Mouse (Mus musculus): ENCODE measurements around the gene Gm27029. TPM values are rescaled to one million over a fixed set of nuclear protein-coding genes. Genes with fewer than 3 reads are reported as not detected.

The Gm27029 gene
- total RNA-seq, 4 experiments from 2014 or later = 6.0 to 9.6 (median 6.5) TPM

Small RNAs within 50 kb of the gene (microRNA-seq; reads per million reads assigned to microRNA genes)
- gene Mir6929 = 0.64 to 0.76 reads per million in 2 experiments

Other genes with a start within 250 kb of the Gm27029 start
- gene Ccr10, start 249.4 kb downstream of the Gm27029 start, total RNA-seq (2022) = under 1 TPM; 0.31 to 0.50 (median 0.35) TPM
- 10 to 100 TPM; 63.5 to 88.1 (median 77.5) TPM for gene Ezh1, start 198.3 kb downstream of the Gm27029 start, total RNA-seq (2022)
- gene Ramp2, start 178.8 kb downstream of the Gm27029 start, total RNA-seq (2022) = 10 to 100 TPM; 54.2 to 66.0 (median 64.6) TPM
- gene Vps25, start 171.1 kb downstream of the Gm27029 start, total RNA-seq (2022) = 10 to 100 TPM; 59.1 to 76.6 (median 65.5) TPM
- gene Wnk4, start 164.2 kb downstream of the Gm27029 start, total RNA-seq (2022) = 10 to 100 TPM in 3 of 4 experiments, 1 to 10 TPM in 1; 9.0 to 11.6 (median 10.9) TPM
- 1 to 10 TPM in 1 of 4 experiments, under 1 TPM in 3; 0.16 to 1.4 (median 0.52) TPM for gene Cntd1, start 145.8 kb downstream of the Gm27029 start, total RNA-seq (2022)
- gene Coa3, start 145.7 kb downstream of the Gm27029 start, total RNA-seq (2022) = 10 to 100 TPM; 90.3 to 98.9 (median 91.4) TPM
- 100 to 1,000 TPM; 167 to 224 (median 191) TPM for gene Becn1, start 122.5 kb downstream of the Gm27029 start, total RNA-seq (2022)
- 100 to 1,000 TPM; 110 to 129 (median 117) TPM for gene Psme3, start 108.6 kb downstream of the Gm27029 start, total RNA-seq (2022)
- gene Aoc2, start 99.7 kb downstream of the Gm27029 start, total RNA-seq (2022) = 1 to 10 TPM; 5.1 to 9.9 (median 7.4) TPM
- gene Aoc3, start 94.2 kb downstream of the Gm27029 start, total RNA-seq (2022) = 1 to 10 TPM in 1 of 4 experiments, under 1 TPM in 3; 0.57 to 1.1 (median 0.78) TPM
- gene G6pc, start 57.2 kb downstream of the Gm27029 start, total RNA-seq (2022) = not detected
- 10 to 100 TPM; 47.6 to 54.3 (median 48.9) TPM for gene Aarsd1, start 7.2 kb downstream of the Gm27029 start, total RNA-seq (2022)
- gene Rundc1, start 289 bp upstream of the Gm27029 start, total RNA-seq (2022) = 10 to 100 TPM; 27.8 to 35.4 (median 31.9) TPM
- gene Ptges3l, start 537 bp upstream of the Gm27029 start, total RNA-seq (2022) = 1 to 10 TPM in 3 of 4 experiments, under 1 TPM in 1; 0.74 to 1.5 (median 1.3) TPM
- 10 to 100 TPM; 23.9 to 46.8 (median 33.8) TPM for gene Rpl27, start 17.5 kb upstream of the Gm27029 start, total RNA-seq (2022)
- 1 to 10 TPM; 2.2 to 7.6 (median 3.5) TPM for gene Ifi35, start 23.6 kb upstream of the Gm27029 start, total RNA-seq (2022)
- 100 to 1,000 TPM; 109 to 121 (median 110) TPM for gene Rnd2, start 40.2 kb upstream of the Gm27029 start, total RNA-seq (2022)
- gene Vat1, start 41.4 kb upstream of the Gm27029 start, total RNA-seq (2022) = 10 to 100 TPM; 27.9 to 42.8 (median 34.9) TPM
- 1 to 10 TPM in 3 of 4 experiments, under 1 TPM in 1; 0.83 to 2.0 (median 1.4) TPM for gene Brca1, start 127.2 kb upstream of the Gm27029 start, total RNA-seq (2022)
- gene Nbr1, start 127.4 kb upstream of the Gm27029 start, total RNA-seq (2022) = 100 to 1,000 TPM; 125 to 154 (median 137) TPM
- gene Tmem106a, start 157.4 kb upstream of the Gm27029 start, total RNA-seq (2022) = 1 to 10 TPM; 1.6 to 4.4 (median 3.3) TPM
- gene Gm11634, start 174.5 kb upstream of the Gm27029 start, total RNA-seq (2022) = not detected
- 10 to 100 TPM in 3 of 4 experiments, 1 to 10 TPM in 1; 9.3 to 16.1 (median 11.0) TPM for gene Rdm1, start 202.4 kb upstream of the Gm27029 start, total RNA-seq (2022)
- gene Arl4d, start 240.7 kb upstream of the Gm27029 start, total RNA-seq (2022) = 10 to 100 TPM; 11.8 to 21.0 (median 17.4) TPM